Comparison of ENCODE assay signal across 27 mouse cellular contexts in the genomic region with DNA sequence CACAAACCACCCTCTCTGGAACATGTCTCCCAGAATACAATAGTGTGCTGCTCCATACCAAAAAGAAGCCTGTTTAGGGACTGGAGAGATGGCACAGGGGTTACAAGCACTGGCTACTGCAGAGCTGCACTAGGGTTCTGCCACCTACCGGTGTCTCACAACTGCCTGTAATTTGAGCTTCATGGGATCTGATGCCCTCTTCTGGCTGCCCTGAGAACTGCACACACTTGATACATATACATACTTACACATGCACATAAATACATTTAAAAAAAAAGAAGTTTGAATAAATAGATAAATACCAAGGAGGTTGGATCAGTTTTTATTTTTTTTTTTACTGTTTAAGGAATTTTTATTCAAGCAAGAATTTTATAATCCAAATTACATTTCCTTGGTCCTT. TPM values are rescaled to one million over a fixed set of nuclear protein-coding genes. Genes with fewer than 3 reads are reported as not detected.
DNase-seq lines count a peak whose midpoint lies in the region; ATAC-seq and TF ChIP-seq lines count a peak whose summit lies in the region.
"Had no signal": no experiment of that assay in that cellular context is flagged by ENCODE, and none has a peak within 500 bp of the region (broad histone marks: within the 10 kb centered on the region; RNA-seq: fewer than 3 reads in every experiment).

No protein-coding gene starts in this region.

- H3K4me3 ChIP-seq in hindbrain, postnatal 0 days (ENCODE audit: low read length), result no peak overlapping the region
- H3K4me3 ChIP-seq in hindbrain, embryonic 11.5 days (ENCODE audit: low read depth, low read length), result no peak overlapping the region
- no peak overlapping the region for H3K4me3 ChIP-seq in midbrain, embryonic 11.5 days (ENCODE audit: low read depth, low read length)
- H3K4me3 ChIP-seq in midbrain, embryonic 13.5 days (replicated peaks), result no peak overlapping the region
- no peak overlapping the region for H3K4me3 ChIP-seq in MEL (ENCODE audit: control insufficient read depth in 1 of 2, insufficient read depth in 1 of 2, low read depth in 2 of 2, low read length in 2 of 2)
- H3K4me3 ChIP-seq: hindbrain, embryonic 10.5 days had no signal

- no peak for ATAC-seq in hindbrain, postnatal 0 days
- ATAC-seq in hindbrain, embryonic 11.5 days (ENCODE audit: low FRiP score), result no peak
- no peak for ATAC-seq in midbrain, embryonic 11.5 days (ENCODE audit: low FRiP score)
- ATAC-seq in midbrain, embryonic 13.5 days, result no peak

- H3K79me2 ChIP-seq in MEL (ENCODE audit: control insufficient read depth, insufficient read depth, low read length, poor library complexity), result no peaks in the 10 kb centered on the region

- peak; percentile 27 for TF ChIP-seq CTCF in hindbrain, postnatal 0 days (IDR thresholded peaks at IDR 0.05; ENCODE audit: low read depth)
- TF ChIP-seq CTCF in MEL (IDR thresholded peaks at IDR 0.05 in 2 of 3, conservative IDR thresholded peaks at IDR 0.05 in 1 of 3; ENCODE audit: control insufficient read depth in 1 of 3, insufficient read depth in 1 of 3, low read depth in 2 of 3, low read length in 3 of 3, poor library complexity in 1 of 3, severe bottlenecking in 1 of 3), result peak; percentile 10 to 24 (median 24); a peak in 5 of 6 replicates

- H3K27ac ChIP-seq in hindbrain, postnatal 0 days, result no peak overlapping the region
- no peak overlapping the region for H3K27ac ChIP-seq in hindbrain, embryonic 11.5 days (ENCODE audit: low read depth, low read length)
- H3K27ac ChIP-seq in midbrain, embryonic 11.5 days (ENCODE audit: low read depth, low read length), result no peak overlapping the region
- H3K27ac ChIP-seq in midbrain, embryonic 13.5 days, result no peak overlapping the region
- H3K27ac ChIP-seq in MEL (ENCODE audit: control insufficient read depth, low read depth, low read length), result no peak overlapping the region
- H3K27ac ChIP-seq: hindbrain, embryonic 10.5 days had no signal

- no peaks in the 10 kb centered on the region for H3K9me3 ChIP-seq in hindbrain, postnatal 0 days (ENCODE audit: low read length)
- H3K9me3 ChIP-seq in hindbrain, embryonic 11.5 days (ENCODE audit: control insufficient read depth, low read length), result no peaks in the 10 kb centered on the region
- H3K9me3 ChIP-seq in midbrain, embryonic 11.5 days (ENCODE audit: control insufficient read depth, low read length), result no peaks in the 10 kb centered on the region
- no peaks in the 10 kb centered on the region for H3K9me3 ChIP-seq in midbrain, embryonic 13.5 days
- H3K9me3 ChIP-seq in MEL (replicated peaks; ENCODE audit: insufficient read depth, low read length), result no peaks in the 10 kb centered on the region

- no peak for DNase-seq in hindbrain, postnatal 0 days (ENCODE audit: low spot score)
- no peak for DNase-seq in hindbrain, embryonic 11.5 days (ENCODE audit: low spot score)
- DNase-seq in midbrain, embryonic 11.5 days (ENCODE audit: low spot score, missing footprints), result peak; percentile 33
- peak; percentile 26 for DNase-seq in MEL (ENCODE audit: low read depth, low spot score)
- DNase-seq in layer of hippocampus, adult 11-12 months (ENCODE audit: low spot score), result no peak
- no peak for DNase-seq in urinary bladder, postnatal 25 days (ENCODE audit: low spot score)
- DNase-seq: adrenal gland, postnatal 36 days; cerebellum, adult 8-10 months; gastrocnemius, postnatal 25 days; kidney, adult 9 months; layer of hippocampus, postnatal 36 days; left cerebral cortex, postnatal 4 days; liver; lung, adult 2 months; lung, postnatal 36 days; right cerebral cortex, postnatal 4 days; thymus, postnatal 25 days had no signal

- H3K36me3 ChIP-seq in hindbrain, postnatal 0 days (ENCODE audit: insufficient read depth, low read length), result no peaks in the 10 kb centered on the region
- H3K36me3 ChIP-seq in hindbrain, embryonic 11.5 days (ENCODE audit: control insufficient read depth, insufficient read depth, low read length), result no peaks in the 10 kb centered on the region
- H3K36me3 ChIP-seq in midbrain, embryonic 11.5 days (ENCODE audit: control insufficient read depth, insufficient read depth, low read length), result no peaks in the 10 kb centered on the region
- H3K36me3 ChIP-seq in midbrain, embryonic 13.5 days, result no peaks in the 10 kb centered on the region
- H3K36me3 ChIP-seq in MEL (ENCODE audit: control insufficient read depth in 1 of 2, insufficient read depth in 2 of 2, low read length in 2 of 2), result no peaks in the 10 kb centered on the region
- H3K36me3 ChIP-seq: hindbrain, embryonic 10.5 days had no signal

- no peak; the same call in 1 of the 2 replicates for TF ChIP-seq RAD21 in MEL (IDR thresholded peaks at IDR 0.05; ENCODE audit: low read depth, low read length)

- TF ChIP-seq POLR2A in MEL (IDR thresholded peaks at IDR 0.05; ENCODE audit: control insufficient read depth in 1 of 2, insufficient read depth in 1 of 2, low read depth in 1 of 2, low read length in 2 of 2, poor library complexity in 1 of 2), result no peak

- WGBS in hindbrain, postnatal 0 days, result 83% methylated on average over 1 of the region's 1 CpGs
- WGBS in hindbrain, embryonic 11.5 days, result 84% methylated on average over 1 of the region's 1 CpGs
- 87% methylated on average over 1 of the region's 1 CpGs for WGBS in midbrain, embryonic 11.5 days
- WGBS in midbrain, embryonic 13.5 days, result 96% methylated on average over 1 of the region's 1 CpGs

- H3K27me3 ChIP-seq in hindbrain, postnatal 0 days (ENCODE audit: insufficient read depth, low read length), result no peaks in the 10 kb centered on the region
- H3K27me3 ChIP-seq in hindbrain, embryonic 11.5 days (ENCODE audit: control insufficient read depth, insufficient read depth, low read length), result no peaks in the 10 kb centered on the region
- H3K27me3 ChIP-seq in midbrain, embryonic 11.5 days (ENCODE audit: control insufficient read depth, insufficient read depth, low read length), result no peaks in the 10 kb centered on the region
- H3K27me3 ChIP-seq in midbrain, embryonic 13.5 days, result no peaks in the 10 kb centered on the region
- H3K27me3 ChIP-seq in MEL (ENCODE audit: control insufficient read depth in 1 of 2, insufficient read depth in 2 of 2, low read length in 2 of 2), result no peaks in the 10 kb centered on the region

- TF ChIP-seq EP300 in MEL (IDR thresholded peaks at IDR 0.05; ENCODE audit: low read depth in 1 of 2, low read length in 2 of 2), result no peak

- H3K9ac ChIP-seq in hindbrain, postnatal 0 days (replicated peaks; ENCODE audit: low read length), result no peak overlapping the region
- H3K9ac ChIP-seq in hindbrain, embryonic 11.5 days (ENCODE audit: low read depth, low read length), result no peak overlapping the region
- no peak overlapping the region for H3K9ac ChIP-seq in midbrain, embryonic 11.5 days (ENCODE audit: low read length)
- H3K9ac ChIP-seq in midbrain, embryonic 13.5 days (replicated peaks), result no peak overlapping the region
- H3K9ac ChIP-seq in MEL (ENCODE audit: control insufficient read depth, low read depth, low read length, poor library complexity, severe bottlenecking), result no peak overlapping the region

- H3K4me1 ChIP-seq in hindbrain, postnatal 0 days (ENCODE audit: insufficient read depth, low read length), result no peaks in the 10 kb centered on the region
- H3K4me1 ChIP-seq in hindbrain, embryonic 11.5 days (replicated peaks; ENCODE audit: control insufficient read depth, insufficient read depth, low read length), result no peaks in the 10 kb centered on the region
- no peaks in the 10 kb centered on the region for H3K4me1 ChIP-seq in midbrain, embryonic 11.5 days (ENCODE audit: control insufficient read depth, insufficient read depth, low read length)
- no peaks in the 10 kb centered on the region for H3K4me1 ChIP-seq in midbrain, embryonic 13.5 days (replicated peaks)
- no peaks in the 10 kb centered on the region for H3K4me1 ChIP-seq in MEL (ENCODE audit: control insufficient read depth in 1 of 2, insufficient read depth in 2 of 2, low read length in 2 of 2)

- no peak overlapping the region for H3K4me2 ChIP-seq in hindbrain, postnatal 0 days (ENCODE audit: low read depth, low read length)
- no peak overlapping the region for H3K4me2 ChIP-seq in hindbrain, embryonic 11.5 days (replicated peaks; ENCODE audit: low read depth, low read length)
- H3K4me2 ChIP-seq in midbrain, embryonic 11.5 days, result no peak overlapping the region
- no peak overlapping the region for H3K4me2 ChIP-seq in midbrain, embryonic 13.5 days (replicated peaks)

TF ChIP-seq in MEL, 35 proteins besides CTCF, POLR2A, EP300 and RAD21:
- TF ChIP-seq POLR2AphosphoS5 (IDR thresholded peaks at IDR 0.05; ENCODE audit: borderline replicate concordance, low read depth, low read length) (no peak), USF2 (IDR thresholded peaks at IDR 0.05; ENCODE audit: borderline replicate concordance in 1 of 2, insufficient read depth in 1 of 2, low read depth in 1 of 2, low read length in 2 of 2) (no peak), ELF1 (IDR thresholded peaks at IDR 0.05; ENCODE audit: low read depth, low read length) (no peak)

RNA-seq across cellular contexts. Expression of gene E030025P04Rik, which starts 28.1 kb away (rescaled TPM):
- not detected in 2 replicates for total RNA-seq in hindbrain, postnatal 0 days (2014; rRNA removed)
- polyA plus RNA-seq in hindbrain, postnatal 0 days (2015; fragmentation: Nextera tagmentation; extraction: Ambion mirVana), result not detected in 2 replicates
- polyA plus RNA-seq in hindbrain, embryonic 11.5 days (2014; fragmentation: Nextera tagmentation; extraction: Ambion mirVana), result 0.15 TPM in 1 of 2 replicates, not detected in the other
- not detected in 2 replicates for polyA plus RNA-seq in midbrain, embryonic 11.5 days (2014; fragmentation: Nextera tagmentation; extraction: Ambion mirVana)
- polyA plus RNA-seq in midbrain, embryonic 13.5 days (2015; fragmentation: Nextera tagmentation; extraction: Ambion mirVana), result not detected in 2 replicates
- total RNA-seq in MEL (2012; rRNA removed), result not detected in 2 replicates
- polyA plus RNA-seq in MEL (2012; ENCODE audit: insufficient read depth in 1 of 2, insufficient read length in 2 of 2, low read depth in 1 of 2, low replicate concordance in 2 of 2, missing spikeins in 1 of 2), result not detected
- total RNA-seq: adrenal gland, postnatal 36 days; gastrocnemius, postnatal 25 days; layer of hippocampus, postnatal 36 days; left cerebral cortex, postnatal 4 days; megakaryocyte-erythroid progenitor cell, adult 5-6 weeks; monocyte, adult 5-6 weeks had no signal
- polyA plus RNA-seq: C2C12; forebrain, embryonic 11.5 days; frontal cortex, adult 2 months; heart, embryonic 16.5 days; hindbrain, embryonic 10.5 days; large intestine, adult 2 months; neural tube, embryonic 11.5 days had no signal

Comparison
In these comparisons a context has a peak if more than half of its experiments do, and no peak if none do; other contexts are left out.
1. DNase-seq: peak in midbrain, embryonic 11.5 days (single experiment) and MEL (single experiment); none in hindbrain, postnatal 0 days (single experiment), hindbrain, embryonic 11.5 days (single experiment), layer of hippocampus, adult 11-12 months (single experiment) and urinary bladder, postnatal 25 days (single experiment).